ENCODE assay signal across 11 mouse cellular contexts in the genomic region with DNA sequence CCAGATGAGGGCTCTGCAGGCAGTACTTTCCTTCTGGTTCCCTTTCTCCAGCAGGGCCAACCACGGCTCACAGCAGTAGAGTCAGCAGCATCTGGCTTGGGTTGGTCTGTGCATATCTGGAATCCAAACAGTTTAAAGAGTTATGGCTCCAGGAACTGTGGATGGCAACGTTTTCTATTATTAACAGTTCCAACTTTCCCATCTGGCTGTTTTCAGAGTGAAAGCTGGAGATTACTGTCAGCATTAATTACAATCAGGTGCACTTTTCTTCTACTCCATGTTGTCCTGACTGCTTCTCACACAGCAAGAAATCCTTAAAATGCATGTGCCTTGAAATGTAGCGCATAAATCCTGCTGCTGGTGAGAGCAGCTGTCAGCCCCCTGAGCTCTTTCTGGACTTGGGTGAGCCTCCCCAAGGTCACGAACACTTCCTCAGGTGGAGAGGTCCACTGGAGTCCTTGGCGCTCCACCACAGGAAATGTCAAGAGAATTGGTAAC.
DNase-seq lines count a peak whose midpoint lies in the region; ATAC-seq lines count a peak whose summit lies in the region.
"Had no signal": no experiment of that assay in that cellular context is flagged by ENCODE, and none has a peak within 500 bp of the region (broad histone marks: within the 10 kb centered on the region; RNA-seq: fewer than 3 reads in every experiment).

No protein-coding gene starts in this region.

- H3K9me3 ChIP-seq in forebrain, embryonic 16.5 days (ENCODE audit: control insufficient read depth, low read length), result no peaks in the 10 kb centered on the region
- no peaks in the 10 kb centered on the region for H3K9me3 ChIP-seq in forebrain, embryonic 10.5 days
- H3K9me3 ChIP-seq in midbrain, embryonic 14.5 days (ENCODE audit: control insufficient read depth, low read length), result no peaks in the 10 kb centered on the region
- no peaks in the 10 kb centered on the region for H3K9me3 ChIP-seq in midbrain, embryonic 11.5 days (ENCODE audit: control insufficient read depth, low read length)
- no peaks in the 10 kb centered on the region for H3K9me3 ChIP-seq in kidney, embryonic 15.5 days (replicated peaks)
- no peaks in the 10 kb centered on the region for H3K9me3 ChIP-seq in stomach, embryonic 14.5 days (ENCODE audit: control insufficient read depth, low read depth, low read length)

- 79% methylated on average over 5 of the region's 5 CpGs for WGBS in forebrain, embryonic 16.5 days
- 80% methylated on average over 5 of the region's 5 CpGs for WGBS in forebrain, embryonic 10.5 days
- 72% methylated on average over 5 of the region's 5 CpGs for WGBS in midbrain, embryonic 14.5 days
- 67% methylated on average over 5 of the region's 5 CpGs for WGBS in midbrain, embryonic 11.5 days
- 37% methylated on average over 5 of the region's 5 CpGs for WGBS in kidney, embryonic 15.5 days
- WGBS in stomach, embryonic 14.5 days, result 28% methylated on average over 5 of the region's 5 CpGs

- H3K4me2 ChIP-seq in forebrain, embryonic 16.5 days (ENCODE audit: low read length), result no peak overlapping the region
- H3K4me2 ChIP-seq in midbrain, embryonic 14.5 days (ENCODE audit: low read length), result no peak overlapping the region
- H3K4me2 ChIP-seq in midbrain, embryonic 11.5 days, result no peak overlapping the region
- H3K4me2 ChIP-seq in kidney, embryonic 15.5 days, result 0 out of 2 replicates have a peak overlapping the region, but pooled peaks have one; percentile 15
- no peak overlapping the region for H3K4me2 ChIP-seq in stomach, embryonic 14.5 days (replicated peaks; ENCODE audit: low read depth, low read length)

- no peak overlapping the region for H3K27ac ChIP-seq in forebrain, embryonic 16.5 days (ENCODE audit: low read length)
- no peak overlapping the region for H3K27ac ChIP-seq in forebrain, embryonic 10.5 days
- H3K27ac ChIP-seq in midbrain, embryonic 14.5 days (replicated peaks; ENCODE audit: low read depth, low read length), result no peak overlapping the region
- no peak overlapping the region for H3K27ac ChIP-seq in midbrain, embryonic 11.5 days (ENCODE audit: low read depth, low read length)
- peak overlapping the region; percentile 19 for H3K27ac ChIP-seq in kidney, embryonic 15.5 days
- no peak overlapping the region; the same call in 1 of the 2 replicates for H3K27ac ChIP-seq in stomach, embryonic 14.5 days (ENCODE audit: low read length)

- H3K9ac ChIP-seq in forebrain, embryonic 16.5 days (replicated peaks; ENCODE audit: low read depth, low read length), result no peak overlapping the region
- H3K9ac ChIP-seq in midbrain, embryonic 14.5 days (replicated peaks; ENCODE audit: low read length), result no peak overlapping the region
- no peak overlapping the region for H3K9ac ChIP-seq in midbrain, embryonic 11.5 days (ENCODE audit: low read length)
- H3K9ac ChIP-seq in kidney, embryonic 15.5 days, result no peak overlapping the region
- no peak overlapping the region for H3K9ac ChIP-seq in stomach, embryonic 14.5 days (replicated peaks; ENCODE audit: low read depth, low read length)

- DNase-seq in forebrain, embryonic 10.5 days (ENCODE audit: extremely low spot score, low spot score), result no peak
- DNase-seq in midbrain, embryonic 14.5 days, result peak; percentile 1
- DNase-seq in midbrain, embryonic 11.5 days (ENCODE audit: low spot score, missing footprints), result no peak
- DNase-seq in cerebellum, postnatal 36 days, result no peak
- DNase-seq in lung, postnatal 4 days, result no peak
- DNase-seq: cerebellum, adult 18-20 months; lung, adult 18-20 months had no signal

- ATAC-seq in forebrain, embryonic 16.5 days, result 0 out of 2 replicates have a peak, but pooled peaks have one; percentile 36
- no peak for ATAC-seq in midbrain, embryonic 14.5 days (ENCODE audit: low FRiP score, low TSS enrichment)
- no peak for ATAC-seq in midbrain, embryonic 11.5 days (ENCODE audit: low FRiP score)
- peak; percentile 67 for ATAC-seq in kidney, embryonic 15.5 days (replicated peaks; ENCODE audit: low FRiP score)
- peak; percentile 85; the same call in 1 of the 2 replicates for ATAC-seq in stomach, embryonic 14.5 days (ENCODE audit: insufficient number of reproducible peaks, insufficient read depth, low FRiP score, low read depth)

- no peaks in the 10 kb centered on the region for H3K4me1 ChIP-seq in forebrain, embryonic 16.5 days (replicated peaks; ENCODE audit: control insufficient read depth, insufficient read depth, low read length)
- peaks cover 7% of the 10 kb centered on the region for H3K4me1 ChIP-seq in forebrain, embryonic 10.5 days
- no peaks in the 10 kb centered on the region for H3K4me1 ChIP-seq in midbrain, embryonic 14.5 days (ENCODE audit: control insufficient read depth, insufficient read depth, low read length)
- H3K4me1 ChIP-seq in midbrain, embryonic 11.5 days (ENCODE audit: control insufficient read depth, insufficient read depth, low read length), result no peaks in the 10 kb centered on the region
- H3K4me1 ChIP-seq in kidney, embryonic 15.5 days, result peaks cover 15% of the 10 kb centered on the region
- peaks cover 8% of the 10 kb centered on the region; the same call in 1 of the 2 replicates for H3K4me1 ChIP-seq in stomach, embryonic 14.5 days (ENCODE audit: control insufficient read depth, insufficient read depth, low read length)

- H3K4me3 ChIP-seq in forebrain, embryonic 16.5 days (replicated peaks; ENCODE audit: low read length), result no peak overlapping the region
- H3K4me3 ChIP-seq in forebrain, embryonic 10.5 days, result no peak overlapping the region
- no peak overlapping the region for H3K4me3 ChIP-seq in midbrain, embryonic 14.5 days (replicated peaks; ENCODE audit: low read depth, low read length)
- H3K4me3 ChIP-seq in midbrain, embryonic 11.5 days (ENCODE audit: low read depth, low read length), result no peak overlapping the region
- H3K4me3 ChIP-seq in kidney, embryonic 15.5 days (replicated peaks), result no peak overlapping the region
- H3K4me3 ChIP-seq in stomach, embryonic 14.5 days (ENCODE audit: low read depth, low read length), result no peak overlapping the region
- H3K4me3 ChIP-seq: myocyte had no signal

- H3K36me3 ChIP-seq in forebrain, embryonic 16.5 days (ENCODE audit: control insufficient read depth, insufficient read depth), result no peaks in the 10 kb centered on the region
- no peaks in the 10 kb centered on the region for H3K36me3 ChIP-seq in forebrain, embryonic 10.5 days (replicated peaks)
- H3K36me3 ChIP-seq in midbrain, embryonic 14.5 days (ENCODE audit: control insufficient read depth, insufficient read depth, low read length), result no peaks in the 10 kb centered on the region
- no peaks in the 10 kb centered on the region for H3K36me3 ChIP-seq in midbrain, embryonic 11.5 days (ENCODE audit: control insufficient read depth, insufficient read depth, low read length)
- no peaks in the 10 kb centered on the region for H3K36me3 ChIP-seq in kidney, embryonic 15.5 days
- no peaks in the 10 kb centered on the region for H3K36me3 ChIP-seq in stomach, embryonic 14.5 days (ENCODE audit: control insufficient read depth, insufficient read depth, low read length)

- H3K27me3 ChIP-seq in forebrain, embryonic 16.5 days (replicated peaks; ENCODE audit: control insufficient read depth, insufficient read depth, low read length), result no peaks in the 10 kb centered on the region
- H3K27me3 ChIP-seq in forebrain, embryonic 10.5 days (ENCODE audit: poor library complexity, severe bottlenecking), result no peaks in the 10 kb centered on the region
- no peaks in the 10 kb centered on the region for H3K27me3 ChIP-seq in midbrain, embryonic 14.5 days (ENCODE audit: control insufficient read depth, insufficient read depth, low read length)
- no peaks in the 10 kb centered on the region for H3K27me3 ChIP-seq in midbrain, embryonic 11.5 days (ENCODE audit: control insufficient read depth, insufficient read depth, low read length)
- H3K27me3 ChIP-seq in kidney, embryonic 15.5 days, result no peaks in the 10 kb centered on the region
- no peaks in the 10 kb centered on the region for H3K27me3 ChIP-seq in stomach, embryonic 14.5 days (ENCODE audit: control insufficient read depth, insufficient read depth, low read length)

Comparison
In these comparisons a context has a peak if more than half of its experiments do, and no peak if none do; other contexts are left out.
1. ATAC-seq: peak in forebrain, embryonic 16.5 days (single experiment), kidney, embryonic 15.5 days (single experiment) and stomach, embryonic 14.5 days (single experiment); none in midbrain, embryonic 14.5 days (single experiment) and midbrain, embryonic 11.5 days (single experiment).